Mouse (Mus musculus) liver, adult 2 months (tissue): ENCODE measurements at regions not wholly inside any gene's neighbourhood (a gene's known extent, or its start where the extent isn't known, plus 50 kb on each side); places are given as distances from the start of the nearest gene placed in this dataset.

Source experiments
- DNase-seq: peaks from one replicate; pipeline ENCODE4 v3.0.0-alpha.2; 2011; ENCODE audit warnings: low read depth, low spot score; ENCODE audit errors: extremely low read depth
- H3K27ac ChIP-seq: fragments of 200-500 bp; replicated peaks from 2 replicates; pipeline ENCODE4 v1.5.1; 2012; ENCODE audit warnings: low read depth, mild to moderate bottlenecking, control low read depth, inconsistent platforms, low read length; ENCODE audit not compliant: insufficient read depth
- H3K27me3 ChIP-seq: fragments of 200-500 bp; 2 replicates; pipeline ENCODE4 v1.6.1; 2012; ENCODE audit warnings: mild to moderate bottlenecking, moderate library complexity, low read length, inconsistent platforms; ENCODE audit not compliant: control insufficient read depth, insufficient read depth
- H3K36me3 ChIP-seq: fragments of 200-500 bp; 2 replicates; pipeline ENCODE4 v1.6.1; 2012; ENCODE audit warnings: low read length, inconsistent platforms; ENCODE audit not compliant: control insufficient read depth, insufficient read depth
- H3K4me1 ChIP-seq: fragments of 200-500 bp; 2 replicates; pipeline ENCODE4 v1.6.1; 2011; ENCODE audit warnings: low read length; ENCODE audit not compliant: control insufficient read depth, insufficient read depth
- H3K4me3 ChIP-seq: fragments of 200-500 bp; 2 replicates; pipeline ENCODE4 v1.5.1; 2011; ENCODE audit warnings: low read depth, mild to moderate bottlenecking, control low read depth, low read length, moderate library complexity; ENCODE audit not compliant: insufficient read depth
- H3K79me2 ChIP-seq: fragments of 200-500 bp; 2 replicates; pipeline ENCODE4 v1.6.1; 2012; ENCODE audit warnings: inconsistent platforms, mild to moderate bottlenecking, low read length, moderate library complexity; ENCODE audit not compliant: control insufficient read depth, insufficient read depth
- H3K9ac ChIP-seq: fragments of 200-500 bp; 2 replicates; pipeline ENCODE4 v1.6.1; 2012; ENCODE audit warnings: low read depth, mild to moderate bottlenecking, control low read depth, inconsistent platforms, low read length
- CTCF ChIP-seq: fragments of 200-500 bp; IDR thresholded peaks from 2 replicates; pipeline ENCODE4 v1.5.1; 2011; ENCODE audit warnings: low read depth, low read length, control low read depth
- POLR2A ChIP-seq: fragments of 200-500 bp; IDR thresholded peaks from 2 replicates; pipeline ENCODE4 v1.6.1; 2011; ENCODE audit warnings: low read length, control low read depth; ENCODE audit not compliant: insufficient read depth; ENCODE audit errors: extremely low read depth
- WGBS: fragments of 180-500 bp; shearing (Covaris S2); methylation state at CpG from one replicate; pipeline ENCODE4 v1.1.7; 2018; 5-methylcytosine and 5-hydroxymethylcytosine counted together

DNA sequence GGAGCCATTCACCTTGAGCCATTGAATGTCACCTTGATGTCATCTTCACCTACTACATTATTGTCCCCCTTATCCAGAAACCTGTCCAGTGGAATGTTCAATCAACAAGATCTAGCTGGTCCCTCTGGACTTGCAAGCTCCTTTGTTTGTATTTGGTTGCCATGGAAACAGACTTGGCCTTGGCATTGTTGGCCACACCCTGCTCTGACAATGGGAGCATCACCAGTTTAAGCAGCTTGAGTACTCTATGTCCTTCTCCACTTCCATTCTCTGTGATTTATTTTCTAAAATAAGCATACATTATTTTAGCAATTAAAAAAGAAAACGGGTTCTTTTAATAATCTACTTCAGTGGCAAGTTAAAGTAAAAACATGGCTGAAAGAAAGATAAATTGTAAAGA, 221.6 kb upstream of the Runx1 start:
- Histone ChIP-seq H3K79me2 (no peaks in the 10 kb centered on the region), H3K27ac (no peak overlapping the region), H3K4me1 (no peaks in the 10 kb centered on the region), H3K4me3 (no peak overlapping the region), H3K27me3 (peaks cover 2% of the 10 kb centered on the region; the same call in 1 of the 2 replicates), H3K36me3 (no peaks in the 10 kb centered on the region), H3K9ac (no peak overlapping the region)
- 75% methylated on average over 1 of the region's 1 CpGs for WGBS
- DNase-seq = no peak
- TF ChIP-seq CTCF = no peak
- TF ChIP-seq POLR2A = no peak

DNA sequence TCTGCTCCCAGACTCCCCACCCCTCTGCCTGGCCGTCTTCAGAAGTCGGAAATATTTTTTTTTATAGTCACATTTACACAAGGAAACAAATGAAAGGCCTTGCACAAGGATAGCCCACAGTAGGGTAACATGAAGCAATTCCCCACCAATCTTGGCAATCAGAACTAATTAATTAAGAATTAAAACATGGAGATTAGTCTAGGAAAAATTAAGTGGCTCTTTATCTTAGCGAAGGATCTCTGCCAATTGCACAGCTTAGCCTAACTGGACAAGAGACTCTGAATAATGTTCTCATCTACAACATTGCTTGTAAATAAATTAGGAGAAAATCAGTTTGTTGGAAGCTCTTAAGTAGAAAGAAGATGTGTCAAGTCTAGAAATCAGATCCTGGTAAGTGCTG, 220.3 kb upstream of the Runx1 start:
- no peak for DNase-seq
- H3K36me3 ChIP-seq = no peaks in the 10 kb centered on the region

DNA sequence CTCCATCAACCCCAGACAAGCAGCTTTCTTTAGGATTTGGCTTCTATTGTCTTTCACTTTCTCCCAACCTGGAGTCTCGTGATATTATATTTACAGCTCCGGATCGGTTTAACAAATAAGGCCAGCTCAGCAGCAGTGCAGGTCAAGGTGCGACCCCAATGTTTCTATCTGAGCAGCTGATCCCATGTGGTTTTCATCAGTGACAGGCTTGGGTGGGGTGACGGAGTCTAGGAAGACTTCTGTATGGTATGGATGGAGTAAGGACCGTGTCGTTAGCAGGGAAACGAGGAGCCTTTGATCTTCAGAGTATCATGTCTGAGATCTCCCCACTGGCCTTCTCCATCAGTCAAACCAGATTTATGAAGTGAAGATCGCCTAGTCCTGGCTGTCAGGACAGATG, 217.4 kb upstream of the Runx1 start:
- 76% methylated on average over 9 of the region's 9 CpGs for WGBS

More for the DNA sequence above, 220.3 kb upstream of the Runx1 start:
- TF ChIP-seq CTCF (no peak), POLR2A (no peak)
- Histone ChIP-seq H3K27ac (no peak overlapping the region), H3K4me1 (peaks cover 1% of the 10 kb centered on the region; the same call in 1 of the 2 replicates), H3K4me3 (no peak overlapping the region), H3K27me3 (peaks cover 5% of the 10 kb centered on the region; the same call in 1 of the 2 replicates), H3K79me2 (no peaks in the 10 kb centered on the region), H3K9ac (no peak overlapping the region)
- WGBS = 92% methylated on average over 3 of the region's 3 CpGs

GRCm38 (mm10) chr16:93042941-93043340, 217.0 kb upstream of the Runx1 start:
- Histone ChIP-seq H3K4me3 (no peak overlapping the region), H3K27ac (no peak overlapping the region), H3K79me2 (no peaks in the 10 kb centered on the region), H3K9ac (no peak overlapping the region), H3K27me3 (peaks cover 5% of the 10 kb centered on the region; the same call in 1 of the 2 replicates), H3K4me1 (peaks cover 1% of the 10 kb centered on the region; the same call in 1 of the 2 replicates), H3K36me3 (no peaks in the 10 kb centered on the region)
- 35% methylated on average over 6 of the region's 6 CpGs for WGBS
- no peak for DNase-seq
- no peak for TF ChIP-seq POLR2A
- no peak for TF ChIP-seq CTCF

More for the DNA sequence above, 217.4 kb upstream of the Runx1 start:
- no peak overlapping the region for H3K9ac ChIP-seq
- H3K79me2 ChIP-seq = no peaks in the 10 kb centered on the region
- H3K27ac ChIP-seq = no peak overlapping the region
- DNase-seq = no peak
- no peak for TF ChIP-seq CTCF
- TF ChIP-seq POLR2A = no peak
- no peak overlapping the region for H3K4me3 ChIP-seq
- peaks cover 5% of the 10 kb centered on the region; the same call in 1 of the 2 replicates for H3K27me3 ChIP-seq
- H3K4me1 ChIP-seq = peaks cover 1% of the 10 kb centered on the region; the same call in 1 of the 2 replicates
- H3K36me3 ChIP-seq = no peaks in the 10 kb centered on the region

- no peak overlapping the region for H3K9ac ChIP-seq
- 31% methylated on average over 10 of the region's 10 CpGs for WGBS
- H3K27ac ChIP-seq = no peak overlapping the region
- H3K4me1 ChIP-seq = peaks cover 1% of the 10 kb centered on the region; the same call in 1 of the 2 replicates
- no peak for TF ChIP-seq POLR2A
- no peak for TF ChIP-seq CTCF
- peaks cover 5% of the 10 kb centered on the region; the same call in 1 of the 2 replicates for H3K27me3 ChIP-seq
- no peaks in the 10 kb centered on the region for H3K36me3 ChIP-seq
- no peaks in the 10 kb centered on the region for H3K79me2 ChIP-seq
- H3K4me3 ChIP-seq = no peak overlapping the region
- DNase-seq = no peak
Measured at GRCm38 (mm10) chr16:93042491-93042890, 216.5 kb upstream of the Runx1 start.

DNA sequence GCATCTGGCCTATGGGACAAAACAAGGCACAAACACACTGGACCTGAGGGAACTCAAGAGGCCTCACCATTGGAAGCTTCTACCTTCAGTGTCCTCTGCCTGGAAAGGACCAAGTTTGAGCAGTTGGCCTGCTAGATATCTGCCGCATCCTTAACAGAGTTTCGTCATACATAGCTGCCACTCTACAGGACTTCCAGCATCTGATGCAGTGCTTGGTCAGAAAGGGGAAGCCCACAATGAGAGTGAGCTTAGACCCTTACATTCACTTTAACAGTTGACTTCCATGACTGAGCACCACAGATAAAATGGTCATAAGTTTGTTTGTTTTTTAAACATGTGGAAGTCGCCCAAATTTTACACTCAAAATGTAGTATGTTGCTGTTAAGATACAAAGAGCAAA, 215.9 kb upstream of the Runx1 start:
- Histone ChIP-seq H3K27ac (no peak overlapping the region), H3K79me2 (no peaks in the 10 kb centered on the region), H3K36me3 (no peaks in the 10 kb centered on the region), H3K4me3 (no peak overlapping the region), H3K9ac (no peak overlapping the region), H3K4me1 (peaks cover 1% of the 10 kb centered on the region; the same call in 1 of the 2 replicates), H3K27me3 (peaks cover 5% of the 10 kb centered on the region; the same call in 1 of the 2 replicates)
- 78% methylated on average over 3 of the region's 3 CpGs for WGBS
- TF ChIP-seq CTCF = no peak
- no peak for TF ChIP-seq POLR2A
- DNase-seq = no peak
